Mouse (Mus musculus) 3134 (cell line): ENCODE results near the gene Ube4b.
A peak's percentile ranks its signal among the peaks of the same experiment; 100 is the strongest.
"Not testable (repeated sequence)": the region's sequence is repeated elsewhere in the genome, so short reads cannot be mapped to it uniquely, and the experiment has no call there.

Experiments used
- DNase-seq: peaks from one replicate; pipeline ENCODE4 v3.0.0-alpha.2; 2011; ENCODE audit warnings: low spot score; ENCODE audit not compliant: insufficient read length; ENCODE audit errors: extremely low read depth

The Ube4b gene

DNA sequence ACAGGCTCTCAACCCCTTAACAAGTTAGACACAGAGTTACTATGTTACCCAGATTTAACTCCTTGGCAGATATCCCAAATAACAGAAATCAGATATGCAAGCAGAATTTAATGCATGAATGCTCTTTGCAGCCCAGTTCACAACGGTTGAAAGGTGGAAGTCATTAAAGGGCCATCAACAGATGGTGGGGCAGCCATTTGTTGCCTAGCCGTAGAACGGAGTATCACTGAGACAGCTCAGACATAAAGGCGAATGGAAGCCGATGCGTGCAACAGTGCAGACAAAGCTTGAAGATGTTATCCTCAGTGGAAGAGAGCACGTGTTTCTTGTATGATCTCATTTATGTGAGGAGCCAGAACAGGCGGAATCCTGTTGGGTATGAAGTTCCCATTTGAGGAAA is 14.0 kb upstream of the Ube4b start:
- no peak for DNase-seq

DNA sequence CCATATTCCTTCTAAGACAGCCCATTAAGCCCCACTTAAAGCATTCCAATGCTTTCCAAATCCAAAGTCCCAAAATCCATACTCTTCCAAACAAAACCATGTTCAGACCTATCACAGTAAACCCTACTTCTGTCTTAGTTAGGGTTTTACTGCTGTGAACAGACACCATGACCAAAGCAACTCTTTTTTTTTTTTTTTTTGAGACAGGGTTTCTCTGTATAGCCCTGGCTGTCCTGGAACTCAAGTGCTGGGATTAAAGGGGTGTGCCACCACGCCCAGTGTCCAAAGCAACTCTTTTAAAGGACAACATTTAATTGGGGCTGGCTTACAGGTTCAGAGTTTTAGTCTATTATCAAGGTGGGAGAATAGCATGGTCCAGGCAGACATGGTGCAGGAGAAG is 5.3 kb upstream of the Ube4b start:
- not testable (repeated sequence) for DNase-seq

DNA sequence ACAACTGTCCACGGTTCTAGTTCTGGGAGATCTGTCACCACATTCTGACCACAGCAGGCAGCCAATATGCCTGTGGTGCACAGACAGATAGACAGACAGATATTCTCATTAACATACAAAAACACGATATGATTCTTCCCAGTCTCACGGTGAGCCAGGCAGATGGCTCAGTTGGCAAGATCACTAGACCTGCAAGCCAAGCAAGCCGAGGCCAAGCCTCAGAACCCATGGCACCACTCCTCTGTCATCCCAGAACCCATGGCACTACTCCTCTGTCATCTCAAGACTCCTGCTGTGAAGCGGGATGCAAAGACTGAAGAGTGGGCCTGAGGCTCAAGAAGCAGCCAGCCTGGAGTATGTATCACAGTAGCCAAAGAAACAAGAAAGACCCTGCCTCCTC is 3.0 kb upstream of the Ube4b start:
- DNase-seq: no peak

DNA sequence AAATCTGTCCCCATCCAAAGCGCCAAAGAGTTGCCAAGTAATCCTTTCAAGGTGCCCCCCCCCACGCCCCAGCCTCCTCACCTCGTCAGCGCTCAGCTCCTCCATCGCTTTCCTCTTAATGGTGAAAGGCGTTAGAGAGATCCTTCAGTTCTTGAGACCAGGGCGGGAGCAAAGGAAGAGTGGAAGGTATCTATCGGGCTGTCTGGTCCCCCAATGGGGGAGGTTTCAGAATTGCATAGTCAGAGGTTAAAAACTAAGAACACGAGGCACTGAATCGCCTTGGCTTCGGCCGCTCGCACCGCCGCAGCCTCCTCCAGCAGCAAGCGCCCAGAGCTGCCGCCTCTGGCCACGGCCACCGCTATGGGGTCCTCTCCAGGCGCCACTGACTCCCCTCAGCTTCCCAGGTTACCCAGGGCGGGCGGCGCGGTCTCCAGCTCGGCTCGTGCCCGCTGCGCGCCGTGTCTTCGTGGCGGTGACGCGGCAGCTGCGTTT is 702 bp downstream of the Ube4b start:
- DNase-seq: no peak

DNA sequence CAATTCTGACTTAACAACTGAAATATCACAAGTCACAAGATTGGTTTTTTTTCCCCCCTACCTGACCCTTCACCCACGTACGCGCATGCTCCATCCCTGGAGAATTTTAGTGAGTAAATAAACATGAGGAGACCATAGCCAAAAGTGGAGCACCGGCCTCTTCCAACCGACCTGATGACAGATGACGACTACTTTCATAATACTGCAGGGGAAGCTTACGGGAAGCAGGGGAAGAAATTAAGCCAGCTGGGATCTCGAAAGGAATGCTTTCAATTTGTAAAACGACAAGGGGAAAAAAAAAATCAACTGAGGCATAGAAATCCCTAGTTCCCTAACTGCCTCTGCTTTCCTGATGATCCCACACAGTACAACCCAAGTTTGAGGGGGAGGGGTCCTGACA is 1.8 kb downstream of the Ube4b start:
- DNase-seq: no peak

DNA sequence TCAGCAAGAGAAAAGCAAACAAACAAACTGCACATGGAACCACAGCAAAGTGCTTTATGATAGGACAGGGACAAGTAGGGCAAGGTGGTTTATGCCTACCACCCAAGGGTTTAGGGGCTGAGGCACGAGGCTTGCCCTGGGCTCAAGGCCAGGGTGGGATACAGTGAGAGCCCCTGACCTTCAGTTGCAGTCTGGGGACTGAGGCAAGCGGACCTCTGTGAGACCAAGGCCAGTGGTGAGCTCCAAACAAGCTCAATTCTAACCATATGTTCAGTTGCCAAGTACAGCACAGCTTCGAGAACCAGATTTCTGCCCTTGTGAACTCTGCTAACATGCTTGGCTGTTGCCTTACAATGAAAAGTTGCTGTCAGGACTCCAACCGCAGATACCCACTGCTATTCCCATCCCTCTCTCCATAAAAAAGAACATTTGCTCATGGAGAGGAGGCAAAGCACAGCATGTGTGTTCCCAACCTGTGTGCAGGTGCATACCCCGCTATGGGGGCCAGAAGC is 8.6 kb downstream of the Ube4b start:
- DNase-seq: no peak

DNA sequence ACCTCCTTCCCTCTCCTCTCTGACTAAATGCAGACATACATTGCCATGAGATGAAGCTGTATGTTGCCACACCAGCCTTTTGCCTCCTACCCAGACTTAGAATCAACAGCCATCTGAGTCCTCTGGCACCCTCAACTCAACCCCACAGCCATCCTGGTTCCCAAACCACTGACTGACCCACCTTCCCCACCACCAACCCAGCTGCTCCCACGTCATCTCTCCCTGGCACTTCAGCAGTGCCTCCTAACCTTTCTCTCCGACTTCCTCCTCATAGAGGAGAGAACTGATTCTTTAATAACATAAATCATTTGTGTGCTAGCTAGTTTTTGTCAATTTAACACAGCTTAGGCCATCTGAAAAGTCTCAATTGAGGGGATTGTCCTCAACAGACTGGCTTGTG is 9.6 kb downstream of the Ube4b start:
- DNase-seq: no peak

DNA sequence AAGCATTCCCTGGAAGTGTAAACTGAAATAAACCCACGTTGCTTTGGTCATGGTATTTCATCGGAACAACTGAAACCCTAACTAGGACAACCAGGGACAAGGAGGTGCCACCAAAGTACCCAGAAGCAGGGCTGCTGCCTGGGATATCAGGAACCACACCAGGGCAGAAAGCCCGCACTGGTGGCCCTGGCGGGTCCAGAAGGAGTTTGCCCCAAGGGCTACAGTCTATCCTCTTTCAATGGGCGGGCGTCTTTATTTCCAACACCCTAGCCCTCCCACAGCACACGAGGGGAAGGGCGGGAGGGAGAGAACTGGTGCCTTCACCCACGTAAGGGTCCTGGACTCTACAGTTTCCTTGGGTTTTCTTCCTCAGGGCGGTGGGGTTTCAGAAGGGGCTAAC is 10.1 kb downstream of the Ube4b start:
- DNase-seq: no peak

DNA sequence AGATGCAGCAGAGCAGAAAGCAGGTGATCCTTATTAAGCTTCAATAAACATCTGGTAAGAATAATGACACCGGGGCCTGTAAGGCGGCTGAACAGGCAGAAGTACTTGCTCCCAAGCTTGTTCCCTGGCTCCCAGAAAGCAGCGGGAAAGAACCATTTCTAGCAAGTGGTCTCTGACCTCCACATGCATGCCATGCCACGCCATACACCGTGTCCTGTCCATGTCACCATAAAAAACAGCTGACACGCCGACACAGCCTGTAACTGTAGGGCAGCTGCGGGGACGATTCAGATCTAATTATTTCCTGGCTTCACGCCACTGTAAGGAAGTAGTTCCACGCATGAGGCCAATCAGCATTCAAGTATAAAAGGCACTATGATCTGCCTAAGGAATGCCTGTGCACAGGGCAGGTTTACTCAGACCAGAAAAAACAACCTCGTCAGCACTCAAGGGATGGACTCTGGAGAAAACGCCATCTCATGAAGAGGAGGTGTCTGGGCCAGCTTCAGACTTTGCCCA is 10.8 kb downstream of the Ube4b start:
- no peak for DNase-seq

DNA sequence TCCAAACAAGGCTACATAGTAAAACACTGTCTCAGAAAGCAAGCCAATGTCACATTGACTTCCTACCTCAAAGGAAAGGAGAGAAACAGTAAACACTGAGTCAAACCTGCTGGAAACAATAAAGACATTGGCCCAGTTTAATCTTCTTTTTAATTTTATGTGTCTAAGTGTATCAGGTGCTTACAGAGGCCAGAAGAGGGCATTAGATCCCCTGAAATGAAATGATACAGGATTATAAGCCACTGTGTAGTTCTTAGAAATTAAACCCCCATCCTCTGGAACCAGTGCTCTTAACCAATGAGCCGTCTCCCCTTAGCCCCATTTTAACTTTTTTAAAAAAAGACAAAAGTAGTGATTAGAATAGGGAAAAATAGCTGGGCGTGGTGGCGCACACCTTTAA is 12.3 kb downstream of the Ube4b start:
- DNase-seq: no peak

DNA sequence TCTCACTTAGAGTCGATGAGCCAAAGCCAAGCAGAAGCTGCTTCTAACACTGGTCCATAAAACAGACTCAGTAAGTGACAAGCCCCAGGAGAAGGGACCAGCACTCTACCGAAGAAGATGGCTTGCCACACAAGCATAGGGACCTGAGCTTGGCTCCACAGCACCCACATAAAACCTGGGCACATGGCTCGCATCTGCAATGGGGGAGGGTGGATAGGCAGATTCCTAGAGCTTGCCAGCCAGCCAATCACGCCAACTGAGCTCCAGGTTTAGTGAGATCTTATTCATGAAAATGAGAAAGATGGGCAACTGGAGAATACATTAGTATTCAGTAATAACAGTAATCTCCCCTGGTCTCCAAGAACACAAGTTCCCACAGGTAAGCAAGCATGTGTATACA is 16.8 kb downstream of the Ube4b start:
- no peak for DNase-seq

DNA sequence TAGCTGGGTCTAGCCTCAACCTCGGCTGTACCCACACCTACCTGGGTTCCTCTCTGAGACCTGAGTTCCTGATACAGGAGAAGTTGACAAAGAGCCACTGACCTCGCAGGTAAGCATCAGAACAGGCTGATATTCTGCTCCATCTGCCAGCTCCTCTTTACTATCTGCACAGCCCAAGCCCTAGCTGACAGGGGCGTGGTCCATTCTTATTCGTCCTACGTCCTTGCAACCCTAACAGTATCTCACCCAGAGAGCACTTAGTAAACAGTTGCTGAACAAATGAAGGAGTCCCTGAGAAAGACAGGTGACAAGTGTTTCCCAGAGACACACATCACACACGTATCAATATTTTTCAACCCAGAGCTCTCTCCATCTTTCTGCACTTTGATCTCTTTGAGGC is 18.2 kb downstream of the Ube4b start:
- no peak for DNase-seq

DNA sequence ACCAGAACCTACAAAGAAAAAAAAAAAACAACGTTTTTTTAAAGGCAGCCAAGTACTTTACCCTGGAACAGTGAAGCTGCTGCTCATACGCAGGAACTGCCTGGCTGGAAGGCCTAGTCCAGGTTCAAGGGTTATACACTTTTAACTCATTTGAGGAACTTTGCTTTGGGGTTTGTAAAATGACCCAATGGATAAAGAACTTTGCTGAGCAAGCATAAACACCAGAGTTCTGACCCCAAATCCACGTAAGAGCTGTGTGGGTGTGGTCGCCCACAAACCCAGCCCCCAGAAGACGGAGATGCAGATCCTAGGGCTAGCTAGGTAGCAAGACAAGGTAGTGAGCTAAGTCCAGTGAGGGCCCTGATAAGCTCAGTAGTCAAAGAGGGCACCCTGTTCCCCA is 19.1 kb downstream of the Ube4b start:
- DNase-seq: no peak

DNA sequence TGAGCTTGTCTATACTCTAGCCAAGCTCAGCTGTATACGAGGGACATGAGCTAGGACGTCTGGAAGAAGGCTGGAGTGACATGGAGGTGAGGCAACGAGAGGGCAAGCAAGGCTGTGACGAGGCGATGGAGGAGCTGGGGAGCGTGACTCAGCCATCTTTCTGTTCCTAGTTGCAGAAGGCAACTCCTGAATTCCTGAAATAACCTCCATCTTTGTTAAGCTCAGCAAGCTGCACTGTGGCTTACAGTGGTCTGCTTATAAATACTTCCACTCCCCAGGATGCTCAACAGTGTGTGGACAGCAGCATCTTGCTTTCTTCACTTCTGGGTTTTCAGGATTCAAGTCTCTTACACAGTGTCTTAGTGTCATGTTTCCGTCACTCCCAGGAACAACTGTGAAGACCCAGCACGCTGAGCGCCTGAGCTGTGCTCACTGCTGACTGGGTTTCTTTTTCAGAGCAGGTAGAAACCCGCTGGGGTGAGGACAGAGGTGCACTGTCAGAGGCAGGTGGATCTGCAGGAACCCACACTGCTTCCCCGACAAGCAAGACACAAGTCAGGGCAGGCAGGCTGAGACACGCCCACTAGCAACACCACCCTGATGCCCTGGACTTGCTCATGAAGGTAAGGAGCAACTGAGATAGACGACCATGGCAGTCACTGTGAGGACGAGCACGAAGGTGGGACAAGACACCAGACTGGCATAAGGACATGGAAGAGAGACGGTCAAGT is 20.7 kb downstream of the Ube4b start:
- DNase-seq: peak; percentile 49

DNA sequence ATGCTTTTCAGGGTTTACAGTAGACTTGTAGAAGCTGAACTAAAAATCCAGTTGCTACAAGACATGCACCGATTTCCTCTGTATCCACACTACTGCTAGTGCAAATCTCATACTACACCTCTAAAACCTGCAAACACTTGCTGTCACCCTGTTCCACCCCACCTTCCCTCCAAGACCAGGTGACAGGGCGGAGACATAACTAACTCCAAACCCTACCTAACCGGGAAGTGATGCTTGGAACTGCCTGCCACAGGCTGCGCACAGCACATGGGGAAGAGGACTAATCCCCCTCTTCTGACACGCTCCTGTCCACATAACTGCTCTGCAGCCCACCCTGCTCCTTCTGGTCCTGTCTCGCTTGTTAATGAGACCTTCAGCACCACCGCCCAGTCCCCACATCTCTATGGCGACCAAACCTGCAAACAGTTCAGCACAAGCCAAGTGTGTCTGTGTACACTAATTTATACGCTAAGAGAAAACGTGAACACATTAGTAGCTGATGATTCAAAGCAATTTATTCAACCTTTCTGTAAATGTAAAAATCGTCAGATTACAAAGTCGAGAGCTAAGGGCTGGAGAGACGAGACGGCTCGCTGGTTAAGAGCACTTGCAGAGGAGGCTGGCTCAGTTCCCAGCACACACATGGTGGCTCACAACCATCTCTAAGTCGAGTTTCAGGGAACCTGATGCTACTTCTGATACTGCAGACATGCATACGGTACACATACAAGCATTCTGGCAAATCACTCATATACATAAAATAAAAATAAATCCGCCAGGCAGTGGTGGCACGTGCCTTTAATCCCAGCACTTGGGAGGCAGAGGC is 21.7 kb downstream of the Ube4b start:
- no peak for DNase-seq

DNA sequence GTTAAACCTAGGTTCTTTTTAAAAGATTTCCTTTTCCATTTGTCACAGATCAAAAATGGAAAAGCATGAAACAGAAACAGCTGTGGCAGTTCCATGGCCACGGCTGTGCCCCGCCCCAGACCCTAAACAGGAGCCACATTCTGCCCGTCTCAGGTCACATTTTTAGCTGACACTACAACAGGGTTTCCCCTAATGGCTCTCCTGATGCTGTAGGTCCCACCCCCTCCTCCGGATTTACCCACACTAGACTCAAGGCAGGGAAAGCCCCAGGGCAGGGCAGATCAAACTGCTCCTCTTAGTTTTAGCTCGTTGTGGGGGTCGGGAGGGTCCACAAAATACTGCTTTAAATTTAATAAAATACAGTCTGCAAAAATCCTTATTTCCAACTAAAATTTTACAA is 23.5 kb downstream of the Ube4b start:
- no peak for DNase-seq

DNA sequence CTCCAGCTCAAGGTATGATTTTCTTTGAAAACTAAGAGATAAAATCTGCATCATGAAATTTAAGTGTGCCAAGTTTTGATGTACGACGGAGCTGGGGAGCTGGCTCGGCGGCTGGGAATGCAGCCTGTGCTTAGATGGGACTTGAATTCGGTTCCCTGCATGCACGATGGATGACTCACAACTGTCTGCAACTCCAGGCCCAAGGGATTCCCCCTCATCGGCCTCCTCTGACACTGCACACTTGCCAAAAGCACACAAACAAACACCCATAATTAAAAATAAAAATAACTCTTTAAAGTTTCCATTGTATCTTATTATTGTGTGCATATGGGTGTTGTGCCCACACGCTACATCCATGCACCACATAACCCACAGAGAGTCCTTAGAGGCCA is 25.0 kb downstream of the Ube4b start:
- DNase-seq: peak; percentile 52

DNA sequence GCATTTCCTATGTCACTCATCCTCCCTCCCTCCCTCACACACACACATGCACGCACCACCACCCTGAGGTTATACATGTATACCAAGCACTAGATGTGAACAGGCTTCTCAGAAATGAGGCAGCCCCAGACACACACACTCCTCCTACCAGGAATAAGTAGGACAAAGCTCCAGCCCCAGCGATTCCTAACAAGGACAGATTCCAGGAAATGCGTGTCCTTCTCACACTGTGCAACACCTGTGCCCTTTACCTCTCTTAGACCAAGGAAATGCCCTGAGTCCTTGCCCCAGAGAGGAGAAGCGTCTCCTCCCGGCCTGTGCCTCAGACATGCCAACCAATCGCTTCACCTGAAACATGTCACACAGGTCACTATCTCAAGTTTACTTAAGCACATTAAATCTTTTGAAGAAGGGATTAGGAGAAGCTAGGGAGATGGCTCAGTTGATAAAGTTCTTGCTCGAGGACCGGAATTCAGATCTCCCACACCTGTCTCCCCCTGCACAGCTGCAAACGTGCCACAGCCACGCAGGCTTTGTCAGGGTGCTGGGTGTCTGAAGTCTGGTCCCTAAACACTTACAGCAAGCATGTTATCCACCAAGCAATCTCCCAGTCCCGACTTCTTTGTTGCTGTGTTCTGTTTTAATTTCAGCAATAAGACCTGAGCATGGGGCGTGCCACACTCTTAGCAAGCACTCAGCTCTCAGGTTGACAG is 25.5 kb downstream of the Ube4b start:
- DNase-seq: no peak

DNA sequence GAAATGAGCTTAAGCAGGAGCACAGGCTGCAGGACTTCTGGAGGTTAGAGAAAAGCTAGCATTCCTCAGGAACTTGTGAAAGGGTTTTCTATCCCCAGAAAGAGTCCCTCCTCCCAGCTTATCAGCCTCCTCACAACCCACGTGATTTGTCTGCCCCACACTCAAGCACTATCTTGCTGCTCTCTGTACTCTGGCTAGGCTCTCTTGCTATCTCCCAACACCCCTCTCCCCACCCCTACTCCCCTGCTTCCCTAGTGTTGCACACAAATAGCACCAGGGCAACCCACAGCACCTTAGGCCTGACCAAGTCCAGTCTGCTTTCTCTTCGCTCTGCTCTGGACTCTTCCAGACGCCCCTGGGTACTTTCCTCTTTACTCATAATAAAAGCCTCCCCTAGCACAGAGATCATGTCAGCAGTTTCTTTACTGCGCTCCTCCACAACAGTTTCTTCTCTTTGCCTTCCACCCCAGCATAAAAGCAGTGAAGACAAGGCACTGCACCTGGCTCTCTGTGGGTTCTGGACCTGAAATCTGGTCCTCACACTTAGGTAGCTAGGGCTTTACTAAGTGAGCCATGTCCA is 27.1 kb downstream of the Ube4b start:
- DNase-seq: no peak

DNA sequence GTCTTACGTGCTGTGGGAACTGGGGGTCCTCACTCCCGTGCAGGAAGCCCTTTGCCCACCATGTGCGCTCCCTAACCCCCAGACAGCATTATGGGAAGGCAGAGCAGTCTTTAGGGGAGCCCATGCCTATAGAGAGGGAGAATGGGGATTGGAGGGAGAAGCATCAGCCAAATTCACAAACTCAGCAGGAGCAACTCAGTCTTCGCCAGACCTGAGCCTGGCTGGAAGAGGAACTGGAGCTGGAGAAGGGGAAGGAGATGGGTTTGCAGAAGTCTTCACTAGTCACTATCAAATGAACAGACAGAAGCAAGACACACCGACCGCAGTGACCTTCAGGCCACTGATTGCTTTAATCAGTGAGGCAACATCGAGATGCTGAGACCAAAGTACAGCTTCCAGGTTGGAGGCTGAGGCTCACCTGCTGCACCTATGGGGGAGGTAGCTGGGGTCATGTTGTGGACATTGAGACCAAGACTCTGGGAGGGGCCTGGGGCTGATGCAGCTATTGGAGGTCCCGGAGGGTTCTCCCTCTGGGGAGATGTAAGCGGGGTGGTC is 28.3 kb downstream of the Ube4b start:
- no peak for DNase-seq
